Mouse (Mus musculus): ENCODE measurements at regions not wholly inside any gene's neighbourhood (a gene's known extent, or its start where the extent isn't known, plus 50 kb on each side); places are given as distances from the start of the nearest gene placed in this dataset.

DNA sequence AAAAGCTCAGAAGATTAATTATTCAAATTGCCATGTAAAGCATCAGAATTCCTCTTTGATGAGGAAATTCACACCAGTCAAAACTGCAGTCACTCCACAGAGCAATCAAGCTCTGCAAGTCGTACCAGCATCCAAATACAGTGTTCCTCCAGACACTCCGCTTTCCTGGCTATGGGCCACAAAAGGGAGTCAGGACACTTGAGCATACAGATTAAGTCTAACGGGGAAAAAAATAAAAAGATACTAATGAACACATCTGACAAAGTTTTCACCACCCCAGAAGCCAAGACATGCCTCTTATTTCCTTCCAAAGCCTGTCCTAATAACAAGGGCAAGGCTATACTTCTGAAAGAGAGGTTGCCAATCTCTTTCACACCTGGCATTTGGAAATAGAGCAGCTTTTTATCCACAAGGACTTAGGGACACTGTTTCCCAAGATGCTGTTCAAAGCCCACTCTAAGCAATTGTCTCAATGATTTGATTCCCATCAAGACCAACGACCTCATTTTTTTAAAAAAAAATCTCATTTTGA lies 485.5 kb upstream of the Pou3f2 start:
- Histone ChIP-seq H3K9me3 (no peaks in the 10 kb centered on the region), H3K36me3 (replicated peaks) (no peaks in the 10 kb centered on the region), H3K4me1 (peaks cover 45% of the 10 kb centered on the region), H3K4me3 (no peak overlapping the region), H3K27me3 (ENCODE audit: poor library complexity, severe bottlenecking) (peaks cover 64% of the 10 kb centered on the region), H3K27ac (no peak overlapping the region)
- no peak for DNase-seq (ENCODE audit: extremely low spot score, low spot score)
- 62% methylated on average over 4 of the region's 4 CpGs for WGBS

DNA sequence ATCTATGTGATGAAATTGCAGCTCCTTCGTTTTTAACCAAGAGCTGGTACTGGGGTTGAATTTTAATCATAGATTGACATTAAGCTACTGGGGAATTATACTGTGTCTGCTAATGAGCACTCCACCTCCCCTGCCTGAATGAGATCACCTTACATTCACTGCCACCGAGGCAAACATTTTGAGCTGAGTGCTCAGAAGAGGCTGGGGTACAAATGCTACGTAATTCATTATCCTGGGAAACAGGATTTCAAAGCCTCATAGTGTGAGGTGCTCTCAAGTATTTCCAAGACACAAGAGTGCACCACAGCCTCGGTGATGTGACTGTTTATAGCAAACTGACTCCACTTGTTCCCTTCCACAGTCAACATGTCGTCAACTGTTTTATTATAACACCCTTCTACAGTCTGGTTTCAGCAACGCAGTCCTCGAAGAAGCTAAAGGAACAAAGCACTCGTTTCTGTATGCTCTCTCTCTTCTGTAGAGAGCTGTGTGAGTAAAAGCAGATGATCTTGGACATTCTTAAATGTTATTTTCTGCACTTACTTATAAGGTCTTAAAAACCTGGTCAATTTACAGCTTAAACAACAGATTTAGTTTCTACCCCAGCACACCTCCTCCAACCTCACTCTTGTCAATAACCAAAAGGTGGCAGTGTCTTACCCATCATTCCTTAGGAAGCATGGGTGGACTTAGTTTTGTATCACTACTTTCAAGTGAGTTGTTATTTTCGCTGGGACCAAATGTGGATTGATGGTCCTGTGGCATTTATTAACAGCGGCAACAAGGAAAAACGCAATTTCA lies 484.8 kb upstream of the Pou3f2 start:
- Histone ChIP-seq H3K27ac (no peak overlapping the region), H3K27me3 (ENCODE audit: poor library complexity, severe bottlenecking) (peaks cover 71% of the 10 kb centered on the region), H3K4me3 (no peak overlapping the region), H3K9me3 (no peaks in the 10 kb centered on the region), H3K36me3 (replicated peaks) (no peaks in the 10 kb centered on the region), H3K4me1 (peaks cover 45% of the 10 kb centered on the region)
- 49% methylated on average over 11 of the region's 11 CpGs for WGBS
- DNase-seq (ENCODE audit: extremely low spot score, low spot score): no peak

DNA sequence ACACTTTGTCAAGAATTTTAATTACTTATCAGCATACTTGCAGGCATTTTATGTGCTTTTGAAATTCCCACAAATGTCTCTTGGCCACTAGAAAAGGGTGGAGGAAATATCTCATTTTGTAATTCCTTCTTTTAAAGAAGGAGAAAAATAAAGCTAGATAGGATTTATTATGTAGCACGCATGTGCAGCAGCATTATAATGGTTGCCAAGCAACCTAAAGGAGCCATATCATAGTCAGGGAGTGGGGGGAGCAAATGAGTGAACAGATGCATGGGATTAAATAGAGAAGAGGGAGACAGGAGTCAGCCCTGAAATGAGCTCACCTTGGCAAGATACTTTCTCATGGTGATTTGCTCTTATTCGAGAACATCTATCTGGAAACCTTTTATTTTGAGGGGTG lies 483.0 kb upstream of the Pou3f2 start:
- Histone ChIP-seq H3K27ac (no peak overlapping the region), H3K9me3 (no peaks in the 10 kb centered on the region), H3K4me1 (peaks cover 45% of the 10 kb centered on the region), H3K36me3 (replicated peaks) (no peaks in the 10 kb centered on the region), H3K4me3 (no peak overlapping the region), H3K27me3 (ENCODE audit: poor library complexity, severe bottlenecking) (peaks cover 88% of the 10 kb centered on the region)
- WGBS: 43% methylated on average over 2 of the region's 2 CpGs
- DNase-seq (ENCODE audit: extremely low spot score, low spot score): no peak

GRCm38 (mm10) chr4:22970495-22970894 lies 482.3 kb upstream of the Pou3f2 start:
- Histone ChIP-seq H3K36me3 (replicated peaks) (no peaks in the 10 kb centered on the region), H3K9me3 (no peaks in the 10 kb centered on the region), H3K27ac (no peak overlapping the region), H3K4me3 (no peak overlapping the region), H3K4me1 (peaks cover 45% of the 10 kb centered on the region), H3K27me3 (ENCODE audit: poor library complexity, severe bottlenecking) (peaks cover 88% of the 10 kb centered on the region)
- peak; percentile 37 for DNase-seq (ENCODE audit: extremely low spot score, low spot score)
- 9% methylated on average over 5 of the region's 5 CpGs for WGBS

- DNase-seq (ENCODE audit: extremely low spot score, low spot score): no peak
- Histone ChIP-seq H3K27me3 (ENCODE audit: poor library complexity, severe bottlenecking) (no peaks in the 10 kb centered on the region), H3K9me3 (no peaks in the 10 kb centered on the region)
Observed at GRCm38 (mm10) chr4:22949422-22949821, 461.3 kb upstream of the Pou3f2 start.

GRCm38 (mm10) chr4:22948880-22949279 lies 460.7 kb upstream of the Pou3f2 start:
- Histone ChIP-seq H3K27ac (no peak overlapping the region), H3K4me1 (peaks cover 12% of the 10 kb centered on the region), H3K9me3 (no peaks in the 10 kb centered on the region), H3K27me3 (ENCODE audit: poor library complexity, severe bottlenecking) (no peaks in the 10 kb centered on the region), H3K36me3 (replicated peaks) (no peaks in the 10 kb centered on the region), H3K4me3 (no peak overlapping the region)
- no peak for DNase-seq (ENCODE audit: extremely low spot score, low spot score)
- WGBS: 92% methylated on average over 4 of the region's 4 CpGs

More at GRCm38 (mm10) chr4:22949422-22949821, 461.3 kb upstream of the Pou3f2 start:
- 89% methylated on average over 1 of the region's 1 CpGs for WGBS
- H3K27ac ChIP-seq: no peak overlapping the region
- H3K36me3 ChIP-seq (replicated peaks): no peaks in the 10 kb centered on the region
- peaks cover 12% of the 10 kb centered on the region for H3K4me1 ChIP-seq
- no peak overlapping the region for H3K4me3 ChIP-seq

DNA sequence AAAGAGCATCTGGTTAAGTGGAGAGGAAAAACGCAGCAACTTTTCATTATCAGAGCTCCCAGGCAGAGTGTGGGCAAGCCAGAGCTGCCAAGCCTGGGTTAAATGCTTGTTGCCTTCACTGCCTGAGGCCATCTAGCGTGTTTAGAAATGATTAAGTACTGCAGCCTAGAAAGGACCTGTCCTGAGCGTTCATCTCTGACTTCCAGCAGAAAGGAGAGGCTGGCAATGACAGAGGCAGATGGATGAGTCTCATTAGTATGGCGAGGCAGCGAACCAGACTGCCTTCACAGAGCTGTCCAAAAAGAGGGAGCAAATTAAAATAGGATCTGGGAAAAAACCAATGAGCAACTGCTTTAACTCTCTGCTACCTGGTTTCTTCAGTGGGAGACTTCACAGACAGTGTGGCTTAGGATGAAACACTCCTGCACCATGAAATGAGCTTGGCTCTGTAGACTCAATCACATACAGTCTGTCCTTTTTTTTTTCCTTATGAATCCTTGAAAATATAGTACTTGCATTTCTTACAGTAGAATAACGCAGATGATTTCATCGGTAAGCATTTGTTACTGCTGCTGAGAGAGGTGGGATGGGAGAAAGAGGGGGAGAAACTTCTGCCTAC lies 458.7 kb upstream of the Pou3f2 start:
- DNase-seq (ENCODE audit: extremely low spot score, low spot score): no peak
- H3K36me3 ChIP-seq (replicated peaks): no peaks in the 10 kb centered on the region
- no peak overlapping the region for H3K27ac ChIP-seq
- H3K4me1 ChIP-seq: peaks cover 12% of the 10 kb centered on the region
- no peaks in the 10 kb centered on the region for H3K27me3 ChIP-seq (ENCODE audit: poor library complexity, severe bottlenecking)
- WGBS: 63% methylated on average over 7 of the region's 7 CpGs
- no peak overlapping the region for H3K4me3 ChIP-seq
- H3K9me3 ChIP-seq: no peaks in the 10 kb centered on the region

- Histone ChIP-seq H3K27me3 (ENCODE audit: poor library complexity, severe bottlenecking) (no peaks in the 10 kb centered on the region), H3K36me3 (replicated peaks) (no peaks in the 10 kb centered on the region), H3K4me1 (no peaks in the 10 kb centered on the region), H3K9me3 (no peaks in the 10 kb centered on the region), H3K4me3 (no peak overlapping the region), H3K27ac (no peak overlapping the region)
- 89% methylated on average over 1 of the region's 1 CpGs for WGBS
- no peak for DNase-seq (ENCODE audit: extremely low spot score, low spot score)
Observed at GRCm38 (mm10) chr4:22938302-22938701, 450.1 kb upstream of the Pou3f2 start.

DNA sequence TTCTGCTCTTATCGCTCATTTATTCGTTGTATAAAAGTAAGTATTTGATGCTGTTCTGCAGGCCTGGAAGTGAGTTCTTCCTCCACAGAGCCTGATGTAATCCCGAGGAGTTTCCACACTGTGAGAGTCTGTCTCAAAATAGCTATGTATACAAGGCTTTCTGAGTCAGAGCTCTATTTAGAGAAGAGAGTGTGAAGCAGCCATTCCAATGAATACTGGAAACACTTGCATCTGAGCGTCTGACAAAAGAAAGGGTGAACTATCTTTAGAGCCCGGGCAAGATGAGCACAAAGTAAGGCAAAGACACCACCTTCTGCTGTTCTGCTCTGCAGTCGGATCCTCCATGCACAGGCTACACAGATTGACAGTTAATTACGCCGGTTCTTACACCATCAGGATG lies 436.0 kb upstream of the Pou3f2 start:
- no peaks in the 10 kb centered on the region for H3K9me3 ChIP-seq
- peaks cover 15% of the 10 kb centered on the region for H3K4me1 ChIP-seq
- no peaks in the 10 kb centered on the region for H3K36me3 ChIP-seq (replicated peaks)
- H3K27ac ChIP-seq: no peak overlapping the region
- WGBS: 93% methylated on average over 8 of the region's 8 CpGs
- no peak for DNase-seq (ENCODE audit: extremely low spot score, low spot score)
- H3K27me3 ChIP-seq (ENCODE audit: poor library complexity, severe bottlenecking): no peaks in the 10 kb centered on the region
- no peak overlapping the region for H3K4me3 ChIP-seq

DNA sequence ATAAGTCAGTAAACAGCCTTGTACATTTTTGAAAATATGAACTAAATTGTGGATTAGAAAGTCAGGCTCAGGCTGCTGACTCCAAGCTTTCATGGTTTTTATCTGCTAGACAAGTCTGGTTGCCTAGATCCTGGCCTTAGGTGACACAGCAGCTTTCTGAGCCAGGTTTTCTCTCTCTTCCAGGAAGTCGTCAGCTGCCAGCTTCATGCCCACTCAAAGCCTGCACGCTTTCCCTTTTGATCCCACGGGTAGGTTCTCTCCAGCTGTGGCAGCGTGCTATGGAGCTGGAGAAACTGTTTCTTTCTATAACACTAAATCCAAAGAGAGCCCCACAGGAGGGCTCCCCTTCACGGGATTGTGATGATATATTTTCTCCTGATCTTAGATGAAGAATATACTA lies 426.7 kb upstream of the Pou3f2 start:
- H3K27ac ChIP-seq: no peak overlapping the region

GRCm38 (mm10) chr4:22892694-22893046 lies 404.5 kb upstream of the Pou3f2 start:
- H3K36me3 ChIP-seq (replicated peaks): no peaks in the 10 kb centered on the region
- DNase-seq (ENCODE audit: extremely low spot score, low spot score): no peak
- H3K4me3 ChIP-seq: no peak overlapping the region
- 93% methylated on average over 4 of the region's 4 CpGs for WGBS
- peaks cover 4% of the 10 kb centered on the region; the same call in 1 of the 2 replicates for H3K4me1 ChIP-seq
- H3K9me3 ChIP-seq: no peaks in the 10 kb centered on the region
- no peaks in the 10 kb centered on the region for H3K27me3 ChIP-seq (ENCODE audit: poor library complexity, severe bottlenecking)
- no peak overlapping the region for H3K27ac ChIP-seq

More for the DNA sequence above, 426.7 kb upstream of the Pou3f2 start:
- no peak overlapping the region for H3K4me3 ChIP-seq
- H3K9me3 ChIP-seq: no peaks in the 10 kb centered on the region; the same call in none of the 2 replicates
- no peaks in the 10 kb centered on the region for H3K36me3 ChIP-seq (replicated peaks)
- no peaks in the 10 kb centered on the region for H3K4me1 ChIP-seq
- DNase-seq (ENCODE audit: extremely low spot score, low spot score): no peak
- WGBS: 72% methylated on average over 5 of the region's 5 CpGs
- H3K27me3 ChIP-seq (ENCODE audit: poor library complexity, severe bottlenecking): no peaks in the 10 kb centered on the region

GRCm38 (mm10) chr4:22891974-22892693 lies 404.0 kb upstream of the Pou3f2 start:
- H3K9me3 ChIP-seq: no peaks in the 10 kb centered on the region
- no peaks in the 10 kb centered on the region for H3K36me3 ChIP-seq (replicated peaks)
- no peaks in the 10 kb centered on the region for H3K27me3 ChIP-seq (ENCODE audit: poor library complexity, severe bottlenecking)
- no peak overlapping the region for H3K27ac ChIP-seq
- H3K4me1 ChIP-seq: peaks cover 4% of the 10 kb centered on the region; the same call in 1 of the 2 replicates
- DNase-seq (ENCODE audit: extremely low spot score, low spot score): no peak
- WGBS: 45% methylated on average over 3 of the region's 3 CpGs
- no peak overlapping the region for H3K4me3 ChIP-seq
